ENCODE assay signal across 21 mouse cellular contexts in the genomic region with DNA sequence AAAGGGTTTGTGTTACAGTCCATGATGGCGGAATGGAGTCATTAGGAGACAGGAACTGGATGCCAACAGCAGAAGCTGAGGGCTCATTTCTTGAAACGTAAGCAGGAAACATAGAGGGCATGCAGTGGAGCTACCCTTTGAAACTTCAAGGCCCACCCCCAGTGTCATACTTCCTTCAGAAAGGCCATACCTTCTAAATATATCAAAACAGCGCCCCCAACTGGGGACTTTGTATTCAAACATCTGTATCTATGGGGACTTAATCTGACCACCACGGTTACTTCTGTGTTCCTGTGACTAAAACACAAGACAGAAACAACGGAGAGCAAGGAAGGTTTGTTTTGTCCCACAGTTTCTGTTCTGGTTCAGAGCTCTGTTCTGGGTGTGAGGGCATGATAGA. TPM values are rescaled to one million over a fixed set of nuclear protein-coding genes. Genes with fewer than 3 reads are reported as not detected.
DNase-seq lines count a peak whose midpoint lies in the region; ATAC-seq lines count a peak whose summit lies in the region.
"Had no signal": no experiment of that assay in that cellular context is flagged by ENCODE, and none has a peak within 500 bp of the region (broad histone marks: within the 10 kb centered on the region; RNA-seq: fewer than 3 reads in every experiment).

No protein-coding gene starts in this region.

- no peak overlapping the region for H3K4me3 ChIP-seq in kidney, embryonic 15.5 days (replicated peaks)
- no peak overlapping the region for H3K4me3 ChIP-seq in liver, embryonic 12.5 days
- H3K4me3 ChIP-seq: embryonic facial prominence, embryonic 13.5 days; heart, embryonic 15.5 days; hindbrain, embryonic 13.5 days; limb, embryonic 13.5 days; liver, embryonic 15.5 days; neural tube, embryonic 12.5 days had no signal

- 67% methylated on average over 5 of the region's 5 CpGs for WGBS in kidney, embryonic 15.5 days
- 62% methylated on average over 5 of the region's 5 CpGs for WGBS in liver, embryonic 12.5 days (ENCODE audit: insufficient replicate concordance)

- no peaks in the 10 kb centered on the region for H3K4me1 ChIP-seq in kidney, embryonic 15.5 days
- no peaks in the 10 kb centered on the region for H3K4me1 ChIP-seq in liver, embryonic 12.5 days
- H3K4me1 ChIP-seq: embryonic facial prominence, embryonic 13.5 days; heart, embryonic 15.5 days; hindbrain, embryonic 13.5 days; limb, embryonic 13.5 days; liver, embryonic 15.5 days; neural tube, embryonic 12.5 days had no signal

- H3K4me2 ChIP-seq in kidney, embryonic 15.5 days = no peak overlapping the region
- no peak overlapping the region for H3K4me2 ChIP-seq in liver, embryonic 12.5 days
- H3K4me2 ChIP-seq: embryonic facial prominence, embryonic 13.5 days; heart, embryonic 15.5 days; hindbrain, embryonic 13.5 days; limb, embryonic 13.5 days; liver, embryonic 15.5 days; neural tube, embryonic 12.5 days had no signal

- 0 out of 2 replicates have a peak, but pooled peaks cover 5% of the 10 kb centered on the region for H3K27me3 ChIP-seq in kidney, embryonic 15.5 days
- H3K27me3 ChIP-seq in liver, embryonic 12.5 days (replicated peaks) = peaks cover 8% of the 10 kb centered on the region; the same call in 1 of the 2 replicates
- H3K27me3 ChIP-seq: heart, embryonic 15.5 days; neural tube, embryonic 12.5 days had no signal

- H3K27ac ChIP-seq in kidney, embryonic 15.5 days = no peak overlapping the region
- no peak overlapping the region for H3K27ac ChIP-seq in liver, embryonic 12.5 days
- H3K27ac ChIP-seq: embryonic facial prominence, embryonic 13.5 days; heart, embryonic 15.5 days; hindbrain, embryonic 13.5 days; limb, embryonic 13.5 days; liver, embryonic 15.5 days; neural tube, embryonic 12.5 days had no signal

- no peak for ATAC-seq in kidney, embryonic 15.5 days (replicated peaks; ENCODE audit: low FRiP score)
- no peak for ATAC-seq in liver, embryonic 12.5 days
- ATAC-seq: forebrain, postnatal 0 days; intestine, embryonic 16.5 days had no signal

- H3K9me3 ChIP-seq in kidney, embryonic 15.5 days (replicated peaks) = no peaks in the 10 kb centered on the region
- no peaks in the 10 kb centered on the region for H3K9me3 ChIP-seq in liver, embryonic 12.5 days (replicated peaks)
- H3K9me3 ChIP-seq: embryonic facial prominence, embryonic 13.5 days; heart, embryonic 15.5 days; hindbrain, embryonic 13.5 days; limb, embryonic 13.5 days; liver, embryonic 15.5 days; neural tube, embryonic 12.5 days had no signal

- H3K9ac ChIP-seq in kidney, embryonic 15.5 days = no peak overlapping the region
- H3K9ac ChIP-seq in liver, embryonic 12.5 days = no peak overlapping the region
- H3K9ac ChIP-seq: embryonic facial prominence, embryonic 13.5 days; forebrain, postnatal 0 days; heart, embryonic 15.5 days; hindbrain, embryonic 13.5 days; limb, embryonic 13.5 days; liver, embryonic 15.5 days; neural tube, embryonic 12.5 days had no signal

- no peaks in the 10 kb centered on the region for H3K36me3 ChIP-seq in kidney, embryonic 15.5 days
- H3K36me3 ChIP-seq in liver, embryonic 12.5 days = no peaks in the 10 kb centered on the region
- H3K36me3 ChIP-seq: embryonic facial prominence, embryonic 13.5 days; heart, embryonic 15.5 days; hindbrain, embryonic 13.5 days; limb, embryonic 13.5 days; liver, embryonic 15.5 days; neural tube, embryonic 12.5 days had no signal

- DNase-seq in thymus, postnatal 14 days = peak; percentile 16
- DNase-seq in thymus, postnatal 36 days = no peak
- DNase-seq in ES-CJ7 (ENCODE audit: low read depth, low spot score) (peak; percentile 70), ZHBTc4 (ENCODE audit: low read depth, low spot score) (peak; percentile 73)
- no peak for DNase-seq in right cerebral cortex, postnatal 36 days (ENCODE audit: low spot score in 2 of 2)
- DNase-seq: adrenal gland, postnatal 25 days; cerebellum, adult 2 months; forebrain, postnatal 0 days; heart, adult 18-20 months; kidney, postnatal 14 days; lung, postnatal 10 days; right cerebral cortex, postnatal 14 days had no signal

RNA-seq across cellular contexts. Expression of a gene that starts 7.6 kb away (rescaled TPM):
- polyA plus RNA-seq in kidney, embryonic 15.5 days (2015; fragmentation: Nextera tagmentation; extraction: Ambion mirVana) = 74.3 and 79.1 TPM in 2 replicates
- polyA plus RNA-seq in liver, embryonic 12.5 days (2016; fragmentation: Nextera tagmentation; extraction: Ambion mirVana) = 45.9 and 48.0 TPM in 2 replicates

Comparison
In these comparisons a context has a peak if more than half of its experiments do, and no peak if none do; other contexts are left out.
1. DNase-seq: peak in thymus, postnatal 14 days (single experiment), ES-CJ7 (single experiment) and ZHBTc4 (single experiment); none in thymus, postnatal 36 days (0 of 2) and right cerebral cortex, postnatal 36 days (0 of 2).